Mouse (Mus musculus): ENCODE data around the gene St6galnac3.

St6galnac3 gene

GRCm38 (mm10) chr3:153472583-153473471, 252.1 kb downstream of the St6galnac3 start:
- no peak for DNase-seq (ENCODE audit: low spot score in 2 of 2)

DNA sequence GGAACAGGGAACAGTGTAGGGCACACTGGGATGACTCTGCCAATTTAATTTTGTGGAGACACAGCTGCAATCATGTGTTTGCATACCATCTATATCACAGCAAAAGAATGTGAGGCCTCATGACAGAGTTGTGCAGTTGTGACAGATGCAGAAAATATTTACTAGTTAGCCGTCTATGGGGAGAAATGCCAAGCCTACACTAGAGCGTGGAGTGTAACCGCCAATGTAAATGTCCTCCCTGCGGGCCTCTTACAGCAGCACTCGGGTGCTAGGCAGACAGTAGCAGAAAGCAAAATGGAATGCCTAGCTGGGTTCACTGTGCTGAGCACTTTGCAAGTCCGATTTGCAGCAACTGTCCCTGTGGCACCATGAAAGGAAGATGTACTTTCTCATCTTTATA, 261.1 kb downstream of the St6galnac3 start:
- DNase-seq (ENCODE audit: low spot score in 2 of 2) = no peak

DNA sequence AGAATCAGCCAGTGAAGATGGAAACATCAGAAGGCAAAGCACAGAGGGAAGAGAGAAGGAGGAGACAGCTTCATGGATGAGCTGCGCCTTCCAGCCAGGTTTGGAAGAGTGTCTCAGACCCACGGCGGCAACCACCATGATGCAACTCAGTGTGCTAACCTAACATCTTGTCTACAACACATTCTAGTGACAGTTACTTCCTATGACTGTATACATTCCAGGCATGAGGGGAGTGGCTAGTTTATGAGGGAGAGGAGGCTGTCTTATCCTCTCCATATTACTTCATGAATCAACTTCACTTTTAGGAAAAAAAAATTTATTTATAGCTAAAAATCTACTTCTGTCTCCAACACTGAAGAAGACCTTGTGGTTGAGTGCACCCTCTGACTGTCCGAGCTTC, 264.8 kb downstream of the St6galnac3 start:
- DNase-seq (ENCODE audit: low spot score in 2 of 2) = no peak

DNA sequence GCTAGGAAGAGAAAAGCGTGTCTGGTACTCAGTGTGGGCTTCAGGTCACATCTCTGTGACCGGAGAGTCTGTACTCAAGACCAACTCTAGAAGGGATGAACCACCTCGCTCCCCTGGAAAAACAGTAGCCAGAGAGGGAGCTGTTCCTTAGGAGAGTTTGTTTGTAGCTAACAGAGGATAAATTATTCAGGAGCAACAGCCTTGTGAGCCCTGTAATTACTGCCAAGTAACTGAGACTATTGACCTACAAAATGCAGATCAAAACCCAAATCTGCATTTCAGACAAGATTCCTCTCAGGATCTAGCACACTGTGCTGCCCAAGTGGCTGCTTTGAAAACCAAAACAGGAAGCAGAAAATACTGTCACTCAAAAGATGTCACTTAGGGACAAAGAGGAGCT, 266.4 kb downstream of the St6galnac3 start:
- no peak for DNase-seq (ENCODE audit: low spot score in 2 of 2)

GRCm38 (mm10) chr3:153457701-153458100, 267.3 kb downstream of the St6galnac3 start:
- no peak for DNase-seq (ENCODE audit: low spot score in 2 of 2)

DNA sequence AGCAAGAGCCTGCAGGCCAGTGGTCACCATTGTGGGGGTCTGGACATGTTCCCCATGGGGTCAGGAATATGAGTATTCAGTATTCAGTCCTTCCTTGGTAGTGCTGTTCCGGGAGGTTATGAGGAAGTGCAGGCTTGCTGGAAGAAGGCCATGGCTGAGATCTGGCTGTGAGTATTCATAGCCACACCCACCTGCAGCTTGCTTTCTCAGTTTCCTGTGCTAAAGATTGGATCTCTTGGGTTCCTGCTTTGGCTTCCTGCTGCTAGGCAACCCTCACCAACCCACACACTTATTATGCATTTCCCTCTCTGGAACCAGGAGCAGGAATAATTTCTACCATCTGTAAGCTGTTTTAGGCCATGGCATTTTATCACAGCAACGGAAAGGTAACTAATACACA, 267.8 kb downstream of the St6galnac3 start:
- no peak for DNase-seq (ENCODE audit: low spot score in 2 of 2)

DNA sequence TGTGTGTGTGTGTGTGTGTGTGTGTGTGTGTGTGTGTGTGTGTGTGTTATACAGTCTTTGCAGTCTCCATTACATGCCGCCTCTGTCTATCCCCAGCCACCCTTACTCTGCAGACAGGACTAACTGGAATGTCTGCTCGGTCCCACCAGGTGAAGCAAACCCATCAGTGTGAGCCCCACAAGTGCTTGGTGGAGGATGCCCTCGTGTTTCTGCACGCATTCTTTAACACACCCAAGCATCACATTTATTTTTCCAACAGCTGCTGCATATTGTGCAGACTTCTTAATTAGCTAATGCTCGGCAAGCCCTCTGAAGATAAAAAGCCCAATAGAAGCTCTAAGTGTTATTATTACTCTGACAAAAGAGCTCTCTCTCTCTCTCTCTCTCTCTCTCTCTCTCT, 268.7 kb downstream of the St6galnac3 start:
- no peak for DNase-seq (ENCODE audit: low spot score in 2 of 2)

DNA sequence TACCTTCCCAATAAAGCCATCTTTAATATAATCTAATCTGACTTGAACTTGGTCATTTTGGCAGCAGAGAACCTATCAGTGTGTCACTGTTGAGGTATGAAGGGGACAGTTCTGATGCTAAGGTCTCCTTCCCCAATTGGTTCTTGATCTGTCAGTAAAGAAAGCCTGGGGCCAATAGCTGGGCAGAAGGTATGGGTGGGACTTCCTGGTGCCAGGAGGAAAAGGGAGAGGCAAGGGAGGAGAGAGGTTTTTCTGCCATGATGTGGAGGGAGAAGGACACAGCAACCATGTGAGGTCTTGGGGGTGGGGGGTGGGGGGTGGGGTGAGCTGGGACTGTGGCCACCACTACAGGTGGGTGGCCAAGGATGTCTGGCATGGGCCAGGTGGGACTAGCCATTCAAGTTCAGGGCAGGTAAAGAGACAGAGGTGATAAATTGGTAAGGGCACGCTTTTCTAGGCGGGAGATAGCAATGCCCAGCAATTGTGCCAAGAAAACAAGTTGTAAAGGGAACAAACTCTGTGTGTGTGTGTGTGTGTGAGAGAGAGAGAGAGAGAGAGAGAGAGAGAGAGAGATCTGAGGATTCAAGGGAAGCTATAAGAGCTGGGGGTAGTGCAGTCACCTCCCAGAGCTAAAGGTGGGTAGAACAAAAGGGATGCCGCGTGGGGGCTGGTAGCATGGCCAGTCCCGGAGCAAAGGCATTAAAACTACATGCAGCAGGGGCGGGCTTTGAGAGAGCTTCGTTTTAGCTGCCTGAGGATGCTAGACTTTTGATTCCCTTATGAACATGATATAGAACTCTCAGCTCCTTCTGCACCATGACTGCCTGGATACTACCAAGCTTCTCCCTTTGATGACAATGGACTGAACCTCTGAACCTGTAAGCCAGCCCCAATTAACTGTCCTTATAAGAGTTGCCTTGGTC, 271.6 kb downstream of the St6galnac3 start:
- no peak for DNase-seq (ENCODE audit: low spot score in 2 of 2)

DNA sequence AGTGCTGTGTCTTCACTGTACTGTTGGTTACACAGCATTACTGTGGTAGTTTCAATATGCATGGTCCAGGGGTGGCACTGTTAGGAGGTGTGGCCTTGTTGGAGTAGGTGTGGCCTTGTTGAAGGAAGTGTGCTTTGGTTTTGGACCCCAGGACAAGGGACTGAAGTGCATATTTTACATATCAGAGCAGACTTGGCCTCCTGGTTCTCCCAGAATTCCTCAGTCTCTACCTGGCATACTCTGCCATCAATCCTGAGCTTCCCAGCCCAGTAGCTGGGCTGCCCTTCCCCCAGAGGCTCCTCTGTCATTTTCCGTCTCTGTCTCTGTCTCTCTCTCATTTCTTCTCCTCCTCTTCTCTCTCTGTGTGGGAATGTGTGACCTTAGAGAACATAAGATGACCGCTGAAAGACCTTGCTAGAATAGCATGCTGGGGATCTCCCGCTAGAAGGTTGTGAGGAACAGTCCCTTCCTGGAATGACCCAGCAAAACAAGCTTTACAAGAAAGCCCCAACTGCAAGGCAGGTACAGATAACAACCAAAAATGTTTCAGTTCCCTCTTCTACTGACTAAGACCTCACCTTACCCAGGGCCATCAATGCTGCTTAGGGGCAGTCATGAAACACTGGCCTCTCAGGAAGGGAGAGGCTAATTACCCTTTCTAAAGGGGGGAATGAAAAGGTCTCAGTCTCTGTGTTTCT, 272.5 kb downstream of the St6galnac3 start:
- no peak for DNase-seq (ENCODE audit: low spot score in 2 of 2)

- no peak for DNase-seq (ENCODE audit: low spot score in 2 of 2)
Measured at GRCm38 (mm10) chr3:153441329-153441728, 283.6 kb downstream of the St6galnac3 start.

GRCm38 (mm10) chr3:153436076-153437021, 288.6 kb downstream of the St6galnac3 start:
- no peak for DNase-seq (ENCODE audit: low spot score in 2 of 2)

- DNase-seq (ENCODE audit: low spot score in 2 of 2) = no peak
Measured at GRCm38 (mm10) chr3:153433010-153433409, 292.0 kb downstream of the St6galnac3 start.

DNA sequence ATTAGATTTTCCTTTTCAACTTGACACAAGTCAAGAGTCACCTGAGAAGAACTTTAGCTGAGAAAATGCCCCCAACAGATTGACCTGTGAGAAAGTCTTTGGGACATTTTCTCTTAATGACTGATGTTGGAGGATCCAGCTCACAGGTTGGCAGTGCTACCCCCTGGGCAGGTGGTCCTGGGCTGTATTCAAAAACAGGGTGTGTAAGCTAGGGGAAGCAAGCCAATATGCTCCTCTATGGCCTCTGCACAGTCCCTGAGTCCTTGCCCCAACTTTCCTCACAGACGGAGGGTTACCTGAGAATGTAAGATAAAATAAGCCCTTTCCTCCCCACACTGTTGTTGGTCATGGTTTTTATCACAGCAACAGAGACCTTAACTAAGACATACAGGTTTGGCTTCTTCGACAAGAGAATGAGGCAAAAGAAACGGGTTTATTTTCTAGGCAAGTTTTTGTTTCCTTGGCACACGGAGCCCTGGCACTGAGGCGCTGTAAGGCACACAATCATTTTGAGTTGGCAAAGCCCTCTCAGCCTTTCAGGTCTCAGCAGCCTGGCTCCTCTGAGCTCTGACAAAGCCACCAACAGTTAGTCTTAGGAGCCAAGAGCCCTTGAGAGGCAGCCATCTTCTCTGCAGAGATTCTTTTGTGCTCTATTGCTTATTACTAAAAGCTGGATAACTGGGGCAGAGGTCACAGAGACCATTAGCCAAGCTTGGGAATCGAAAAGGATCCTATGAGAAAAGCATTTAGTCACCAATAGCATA, 292.7 kb downstream of the St6galnac3 start:
- DNase-seq (ENCODE audit: low spot score in 2 of 2) = no peak

GRCm38 (mm10) chr3:153429840-153430239, 295.1 kb downstream of the St6galnac3 start:
- no peak for DNase-seq (ENCODE audit: low spot score in 2 of 2)

GRCm38 (mm10) chr3:153421918-153422290, 303.1 kb downstream of the St6galnac3 start:
- no peak for DNase-seq (ENCODE audit: low spot score in 2 of 2)

GRCm38 (mm10) chr3:153421060-153421917, 303.7 kb downstream of the St6galnac3 start:
- DNase-seq (ENCODE audit: low spot score in 2 of 2) = no peak

DNA sequence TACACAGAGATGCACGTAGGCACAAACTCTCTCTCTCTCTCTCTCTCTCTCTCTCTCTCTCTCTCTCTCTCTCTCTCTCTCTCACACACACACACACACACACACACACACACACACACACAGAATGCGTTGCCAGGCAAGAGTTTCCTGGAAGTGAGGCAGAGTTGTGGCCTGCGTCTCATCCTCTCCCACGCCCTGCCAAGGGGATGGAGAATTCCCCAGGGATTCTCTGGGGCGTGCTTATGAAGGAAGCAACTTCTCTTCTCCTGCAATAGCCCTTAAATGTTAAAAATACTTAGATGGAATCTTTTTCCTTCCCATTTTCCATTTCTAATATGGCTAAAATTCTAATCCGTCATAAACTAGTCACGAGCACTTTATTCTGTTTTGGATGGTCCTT, 305.6 kb downstream of the St6galnac3 start:
- DNase-seq (ENCODE audit: low spot score in 2 of 2) = no peak

DNA sequence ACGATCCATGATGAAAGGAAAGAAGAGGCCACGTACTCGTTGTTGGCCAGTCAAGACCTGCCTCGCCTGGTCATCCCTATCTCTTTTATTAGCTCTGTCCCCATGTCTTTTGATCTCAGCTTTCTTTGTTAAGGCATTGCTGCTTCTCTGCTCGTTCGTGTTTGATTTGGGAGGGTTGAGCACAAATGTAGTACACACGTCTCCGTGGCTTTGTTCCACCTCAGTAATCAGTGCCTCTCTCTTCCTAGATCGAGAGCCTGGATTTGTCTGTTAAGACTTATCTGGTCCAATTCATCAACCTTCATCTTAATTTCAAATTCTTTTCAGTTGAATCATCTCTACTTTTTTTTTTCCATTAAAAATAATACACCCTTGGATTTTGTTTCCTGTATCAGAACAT, 308.0 kb downstream of the St6galnac3 start:
- DNase-seq (ENCODE audit: low spot score in 2 of 2) = no peak

DNA sequence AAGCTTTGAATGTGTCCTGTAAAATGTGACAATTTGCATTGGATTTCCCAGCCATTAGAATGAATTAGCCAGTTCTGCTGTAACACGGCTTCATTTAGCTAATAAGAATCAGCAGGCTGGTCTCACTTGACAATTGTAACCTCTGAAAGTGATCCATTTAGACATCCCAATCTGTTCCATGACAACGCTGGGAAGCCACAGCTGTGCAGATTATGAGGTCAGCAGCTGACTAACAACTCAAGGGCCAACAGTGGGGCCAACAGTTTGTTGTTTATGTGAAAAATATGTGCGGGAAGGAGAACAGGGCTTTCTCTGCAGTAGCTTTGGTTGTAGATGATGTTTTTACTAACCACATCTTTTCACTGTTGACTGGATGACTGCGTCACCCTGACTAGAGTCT, 308.6 kb downstream of the St6galnac3 start:
- no peak for DNase-seq (ENCODE audit: low spot score in 2 of 2)

Measured in thymus, postnatal 10 days (tissue).